Comparison of ENCODE assay signal across 8 mouse cellular contexts in the genomic region with DNA sequence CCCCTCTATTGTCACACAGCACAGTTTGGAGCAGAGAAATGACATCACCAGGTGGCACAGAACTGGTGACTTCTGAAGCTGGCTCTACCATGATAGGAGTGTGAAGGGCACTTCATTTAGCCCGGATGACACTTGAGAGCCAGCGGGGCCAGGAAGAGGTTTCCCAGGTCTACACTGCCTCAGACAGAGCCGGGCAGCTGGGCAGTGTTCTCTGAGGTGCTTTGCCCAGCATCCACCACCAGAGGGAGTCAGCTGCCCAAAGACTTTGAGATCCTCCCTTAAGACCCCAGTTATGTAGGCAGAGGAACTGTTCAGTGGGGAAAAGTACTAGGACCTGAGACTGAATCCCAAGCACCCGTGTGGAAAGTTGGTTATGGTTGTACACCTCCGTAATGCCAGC. TPM values are rescaled to one million over a fixed set of nuclear protein-coding genes. Genes with fewer than 3 reads are reported as not detected.
DNase-seq lines count a peak whose midpoint lies in the region; ATAC-seq and TF ChIP-seq lines count a peak whose summit lies in the region.
"Had no signal": no experiment of that assay in that cellular context is flagged by ENCODE, and none has a peak within 500 bp of the region (broad histone marks: within the 10 kb centered on the region; RNA-seq: fewer than 3 reads in every experiment).

No protein-coding gene starts in this region.

- 15% methylated on average over 5 of the region's 5 CpGs for WGBS in embryonic facial prominence, embryonic 13.5 days
- 23% methylated on average over 5 of the region's 5 CpGs for WGBS in hindbrain, embryonic 14.5 days

- no peak for TF ChIP-seq EP300 in MEL (IDR thresholded peaks at IDR 0.05; ENCODE audit: low read depth in 1 of 2, low read length in 2 of 2)

- peak; percentile 63; the same call in 1 of the 2 replicates for ATAC-seq in embryonic facial prominence, embryonic 13.5 days (ENCODE audit: insufficient number of reproducible peaks, insufficient read depth, low FRiP score, low TSS enrichment, low read depth)
- peak; percentile 21; the same call in 1 of the 2 replicates for ATAC-seq in hindbrain, embryonic 14.5 days (ENCODE audit: low FRiP score)

- TF ChIP-seq CTCF in MEL (IDR thresholded peaks at IDR 0.05 in 2 of 3, conservative IDR thresholded peaks at IDR 0.05 in 1 of 3; ENCODE audit: control insufficient read depth in 1 of 3, insufficient read depth in 1 of 3, low read depth in 2 of 3, low read length in 3 of 3, poor library complexity in 1 of 3, severe bottlenecking in 1 of 3), result peak; percentile 82 to 87 (median 86)

- peak; percentile 69 for TF ChIP-seq RAD21 in MEL (IDR thresholded peaks at IDR 0.05; ENCODE audit: low read depth, low read length)

- DNase-seq in MEL (ENCODE audit: low read depth, low spot score), result peak; percentile 62
- DNase-seq in adrenal gland, postnatal 25 days, result peak; percentile 56
- DNase-seq in hindbrain, embryonic 14.5 days (ENCODE audit: low spot score), result peak; percentile 83
- peak; percentile 60 for DNase-seq in left cerebral cortex, adult 11 months (ENCODE audit: low spot score)
- DNase-seq in lung, postnatal 4 days, result peak; percentile 45 to 53
- DNase-seq in right cerebral cortex, postnatal 36 days (ENCODE audit: low spot score in 2 of 2), result peak; percentile 56 to 62

- no peaks in the 10 kb centered on the region for H3K36me3 ChIP-seq in MEL (ENCODE audit: control insufficient read depth in 1 of 2, insufficient read depth in 2 of 2, low read length in 2 of 2)
- H3K36me3 ChIP-seq in embryonic facial prominence, embryonic 13.5 days, result no peaks in the 10 kb centered on the region
- no peaks in the 10 kb centered on the region for H3K36me3 ChIP-seq in hindbrain, embryonic 14.5 days (replicated peaks; ENCODE audit: control insufficient read depth, insufficient read depth)

- no peak overlapping the region for H3K9ac ChIP-seq in MEL (ENCODE audit: control insufficient read depth, low read depth, low read length, poor library complexity, severe bottlenecking)
- no peak overlapping the region for H3K9ac ChIP-seq in embryonic facial prominence, embryonic 13.5 days
- H3K9ac ChIP-seq in hindbrain, embryonic 14.5 days, result no peak overlapping the region

- TF ChIP-seq POLR2A in MEL (IDR thresholded peaks at IDR 0.05; ENCODE audit: control insufficient read depth in 1 of 2, insufficient read depth in 1 of 2, low read depth in 1 of 2, low read length in 2 of 2, poor library complexity in 1 of 2), result no peak

- H3K4me3 ChIP-seq in MEL (ENCODE audit: control insufficient read depth in 1 of 2, insufficient read depth in 1 of 2, low read depth in 2 of 2, low read length in 2 of 2), result no peak overlapping the region
- H3K4me3 ChIP-seq in embryonic facial prominence, embryonic 13.5 days, result no peak overlapping the region
- no peak overlapping the region for H3K4me3 ChIP-seq in hindbrain, embryonic 14.5 days (replicated peaks; ENCODE audit: low read length)
- H3K4me3 ChIP-seq: myocyte had no signal

- H3K4me2 ChIP-seq in embryonic facial prominence, embryonic 13.5 days, result no peak overlapping the region
- no peak overlapping the region for H3K4me2 ChIP-seq in hindbrain, embryonic 14.5 days (replicated peaks)

- no peak overlapping the region for H3K27ac ChIP-seq in MEL (ENCODE audit: control insufficient read depth, low read depth, low read length)
- no peak overlapping the region for H3K27ac ChIP-seq in embryonic facial prominence, embryonic 13.5 days
- no peak overlapping the region for H3K27ac ChIP-seq in hindbrain, embryonic 14.5 days

- no peaks in the 10 kb centered on the region for H3K27me3 ChIP-seq in MEL (ENCODE audit: control insufficient read depth in 1 of 2, insufficient read depth in 2 of 2, low read length in 2 of 2)
- H3K27me3 ChIP-seq in embryonic facial prominence, embryonic 13.5 days, result 0 out of 2 replicates have a peak, but pooled peaks cover 3% of the 10 kb centered on the region
- no peaks in the 10 kb centered on the region for H3K27me3 ChIP-seq in hindbrain, embryonic 14.5 days (ENCODE audit: control insufficient read depth, insufficient read depth, low read length)

- no peaks in the 10 kb centered on the region for H3K9me3 ChIP-seq in MEL (replicated peaks; ENCODE audit: insufficient read depth, low read length)
- 0 out of 2 replicates have a peak, but pooled peaks cover 2% of the 10 kb centered on the region for H3K9me3 ChIP-seq in embryonic facial prominence, embryonic 13.5 days
- H3K9me3 ChIP-seq in hindbrain, embryonic 14.5 days (ENCODE audit: control insufficient read depth, low read length), result no peaks in the 10 kb centered on the region

- H3K4me1 ChIP-seq in MEL (ENCODE audit: control insufficient read depth in 1 of 2, insufficient read depth in 2 of 2, low read length in 2 of 2), result peaks cover 0 to 6% of the 10 kb centered on the region in 2 experiments; a peak in 1 of 4 replicates
- H3K4me1 ChIP-seq in embryonic facial prominence, embryonic 13.5 days, result 0 out of 2 replicates have a peak, but pooled peaks cover 3% of the 10 kb centered on the region
- peaks cover 6% of the 10 kb centered on the region; the same call in 1 of the 2 replicates for H3K4me1 ChIP-seq in hindbrain, embryonic 14.5 days (replicated peaks; ENCODE audit: control insufficient read depth, insufficient read depth, low read length)

- no peaks in the 10 kb centered on the region for H3K79me2 ChIP-seq in MEL (ENCODE audit: control insufficient read depth, insufficient read depth, low read length, poor library complexity)

TF ChIP-seq in MEL, 35 proteins besides CTCF, POLR2A, EP300 and RAD21:
- TF ChIP-seq UBTF (IDR thresholded peaks at IDR 0.05; ENCODE audit: borderline replicate concordance, insufficient read depth, low read depth, low read length) (no peak), ZMIZ1 (IDR thresholded peaks at IDR 0.05; ENCODE audit: low read depth, low read length) (no peak), USF2 (IDR thresholded peaks at IDR 0.05; ENCODE audit: borderline replicate concordance in 1 of 2, insufficient read depth in 1 of 2, low read depth in 1 of 2, low read length in 2 of 2) (no peak), ZC3H11A (IDR thresholded peaks at IDR 0.05; ENCODE audit: low read depth, low read length) (peak; percentile 67), TBP (IDR thresholded peaks at IDR 0.05; ENCODE audit: low read depth, low read length) (no peak), E2F4 (IDR thresholded peaks at IDR 0.05; ENCODE audit: borderline replicate concordance, low read depth, low read length) (no peak), MEF2A (IDR thresholded peaks at IDR 0.05; ENCODE audit: extremely low read depth, insufficient replicate concordance, low read depth, low read length, poor library complexity, severe bottlenecking) (no peak), SMC3 (IDR thresholded peaks at IDR 0.05; ENCODE audit: low read depth, low read length) (peak; percentile 86), TCF12 (IDR thresholded peaks at IDR 0.05; ENCODE audit: low read depth, low read length) (no peak), GABPA (IDR thresholded peaks at IDR 0.05; ENCODE audit: low read depth, low read length) (no peak)

RNA-seq across cellular contexts. Expression of a gene that starts 27.1 kb away (rescaled TPM):
- not detected in 2 replicates for total RNA-seq in MEL (2012; rRNA removed)
- polyA plus RNA-seq in MEL (2012; ENCODE audit: insufficient read depth in 1 of 2, insufficient read length in 2 of 2, low read depth in 1 of 2, low replicate concordance in 2 of 2, missing spikeins in 1 of 2), result not detected
- 28.5 and 32.3 TPM in 2 replicates for total RNA-seq in adrenal gland, postnatal 25 days (2021)
- polyA plus RNA-seq in embryonic facial prominence, embryonic 13.5 days (2015; fragmentation: Nextera tagmentation; extraction: Ambion mirVana), result 3.1 and 3.6 TPM in 2 replicates
- polyA plus RNA-seq in hindbrain, embryonic 14.5 days (2014; fragmentation: Nextera tagmentation; extraction: Ambion mirVana), result 51.7 and 64.2 TPM in 2 replicates
- polyA plus RNA-seq: myocyte had no signal

RNA-seq across cellular contexts. Expression of a gene that starts 30.6 kb away (rescaled TPM):
- 0.26 and 0.27 TPM in 2 replicates for total RNA-seq in MEL (2012; rRNA removed)
- under 1 TPM in 1 of 2 experiments, not detected in 1; 0.07 TPM for polyA plus RNA-seq in MEL (2012; ENCODE audit: insufficient read depth in 1 of 2, insufficient read length in 2 of 2, low read depth in 1 of 2, low replicate concordance in 2 of 2, missing spikeins in 1 of 2)
- 2.9 and 8.1 TPM in 2 replicates for total RNA-seq in adrenal gland, postnatal 25 days (2021)
- 6.0 and 8.0 TPM in 2 replicates for polyA plus RNA-seq in embryonic facial prominence, embryonic 13.5 days (2015; fragmentation: Nextera tagmentation; extraction: Ambion mirVana)
- polyA plus RNA-seq in hindbrain, embryonic 14.5 days (2014; fragmentation: Nextera tagmentation; extraction: Ambion mirVana), result 17.4 and 17.8 TPM in 2 replicates

RNA-seq across cellular contexts. Expression of a gene that starts 46.0 kb away (rescaled TPM):
- 38.6 and 39.0 TPM in 2 replicates for total RNA-seq in MEL (2012; rRNA removed)
- polyA plus RNA-seq in MEL (2012; ENCODE audit: insufficient read depth in 1 of 2, insufficient read length in 2 of 2, low read depth in 1 of 2, low replicate concordance in 2 of 2, missing spikeins in 1 of 2), result 10 to 100 TPM; 53.6 to 74.7 TPM
- 93.2 and 98.2 TPM in 2 replicates for total RNA-seq in adrenal gland, postnatal 25 days (2021)
- 50.2 and 55.0 TPM in 2 replicates for polyA plus RNA-seq in embryonic facial prominence, embryonic 13.5 days (2015; fragmentation: Nextera tagmentation; extraction: Ambion mirVana)
- 46.0 TPM in 2 replicates for polyA plus RNA-seq in hindbrain, embryonic 14.5 days (2014; fragmentation: Nextera tagmentation; extraction: Ambion mirVana)

RNA-seq across cellular contexts. Expression of a gene that starts 51.6 kb away (rescaled TPM):
- not detected in 2 replicates for total RNA-seq in MEL (2012; rRNA removed)
- not detected for polyA plus RNA-seq in MEL (2012; ENCODE audit: insufficient read depth in 1 of 2, insufficient read length in 2 of 2, low read depth in 1 of 2, low replicate concordance in 2 of 2, missing spikeins in 1 of 2)
- 0.19 and 0.30 TPM in 2 replicates for total RNA-seq in adrenal gland, postnatal 25 days (2021)
- 0.04 and 0.18 TPM in 2 replicates for polyA plus RNA-seq in embryonic facial prominence, embryonic 13.5 days (2015; fragmentation: Nextera tagmentation; extraction: Ambion mirVana)
- 0.23 and 0.25 TPM in 2 replicates for polyA plus RNA-seq in hindbrain, embryonic 14.5 days (2014; fragmentation: Nextera tagmentation; extraction: Ambion mirVana)

Comparison
In these comparisons a context has a peak if more than half of its experiments do, and no peak if none do; other contexts are left out.
1. RNA of a gene that starts 27.1 kb away (polyA plus RNA-seq): 51.7 to 64.2 TPM in hindbrain, embryonic 14.5 days; 3.1 to 3.6 TPM in embryonic facial prominence, embryonic 13.5 days and not detected in MEL; every median in the first group is over 10 times any median in the second.
2. Peak in every context shown above with its lines, with median percentiles within 50 percentile points of each other: DNase-seq.